Mouse (Mus musculus): ENCODE data around the gene Zfp36l1.

- TF ChIP-seq CTCF (conservative IDR thresholded peaks at IDR 0.05; ENCODE audit: low read length) (no peak), POU5F1 (IDR thresholded peaks at IDR 0.05; ENCODE audit: borderline replicate concordance, low read length) (no peak)
These were observed 9.7 kb downstream of the Zfp36l1 start for GRCm38 (mm10) chr12:80103089-80103488.

All from E14TG2a.4 (cell line).